Mouse (Mus musculus): Measurements from ENCODE around the gene Afdn. TPM values are rescaled to one million over a fixed set of nuclear protein-coding genes. Genes with fewer than 3 reads are reported as not detected.
"Not testable (repeated sequence)": the region's sequence is repeated elsewhere in the genome, so short reads cannot be mapped to it uniquely, and the experiment has no call there.

Afdn gene
- polyA plus RNA-seq, 1 experiment from 2014 or later = 92.6 TPM

GRCm38 (mm10) chr17:13777676-13778075 is 17.3 kb downstream of the Afdn start:
- Histone ChIP-seq H3K4me1 (replicated peaks; ENCODE audit: control insufficient read depth, insufficient read depth, low read length) (no peaks in the 10 kb centered on the region), H3K4me2 (ENCODE audit: low read depth, low read length) (no peak overlapping the region), H3K9ac (ENCODE audit: low read length) (no peak overlapping the region), H3K9me3 (ENCODE audit: control insufficient read depth, low read length) (0 out of 2 replicates have a peak, but pooled peaks cover 3% of the 10 kb centered on the region), H3K36me3 (ENCODE audit: control insufficient read depth, insufficient read depth, low read length) (no peaks in the 10 kb centered on the region), H3K27me3 (ENCODE audit: control insufficient read depth, insufficient read depth, low read depth, low read length) (no peaks in the 10 kb centered on the region), H3K27ac (ENCODE audit: low read length) (no peak overlapping the region), H3K4me3 (ENCODE audit: low read length) (no peak overlapping the region)
- no peak for ATAC-seq (ENCODE audit: low read depth)
- WGBS = 41% methylated on average over 2 of the region's 2 CpGs

GRCm38 (mm10) chr17:13778865-13779264 is 18.5 kb downstream of the Afdn start:
- no peak for ATAC-seq (ENCODE audit: low read depth)
- no peaks in the 10 kb centered on the region for H3K36me3 ChIP-seq (ENCODE audit: control insufficient read depth, insufficient read depth, low read length)
- H3K27ac ChIP-seq (ENCODE audit: low read length) = no peak overlapping the region
- H3K4me3 ChIP-seq (ENCODE audit: low read length) = no peak overlapping the region
- H3K9me3 ChIP-seq (ENCODE audit: control insufficient read depth, low read length) = 0 out of 2 replicates have a peak, but pooled peaks cover 3% of the 10 kb centered on the region
- H3K27me3 ChIP-seq (ENCODE audit: control insufficient read depth, insufficient read depth, low read depth, low read length) = no peaks in the 10 kb centered on the region
- H3K4me2 ChIP-seq (ENCODE audit: low read depth, low read length) = no peak overlapping the region
- WGBS = 93% methylated on average over 1 of the region's 1 CpGs
- H3K4me1 ChIP-seq (replicated peaks; ENCODE audit: control insufficient read depth, insufficient read depth, low read length) = peaks cover 5% of the 10 kb centered on the region
- H3K9ac ChIP-seq (ENCODE audit: low read length) = no peak overlapping the region

GRCm38 (mm10) chr17:13781948-13782347 is 21.6 kb downstream of the Afdn start:
- H3K4me2 ChIP-seq (ENCODE audit: low read depth, low read length) = no peak overlapping the region
- WGBS = 87% methylated on average over 5 of the region's 5 CpGs
- peaks cover 5% of the 10 kb centered on the region for H3K4me1 ChIP-seq (replicated peaks; ENCODE audit: control insufficient read depth, insufficient read depth, low read length)
- ATAC-seq (ENCODE audit: low read depth) = no peak
- H3K9me3 ChIP-seq (ENCODE audit: control insufficient read depth, low read length) = 0 out of 2 replicates have a peak, but pooled peaks cover 3% of the 10 kb centered on the region
- no peak overlapping the region for H3K9ac ChIP-seq (ENCODE audit: low read length)
- H3K4me3 ChIP-seq (ENCODE audit: low read length) = no peak overlapping the region
- H3K27ac ChIP-seq (ENCODE audit: low read length) = no peak overlapping the region
- no peaks in the 10 kb centered on the region for H3K36me3 ChIP-seq (ENCODE audit: control insufficient read depth, insufficient read depth, low read length)
- H3K27me3 ChIP-seq (ENCODE audit: control insufficient read depth, insufficient read depth, low read depth, low read length) = no peaks in the 10 kb centered on the region

GRCm38 (mm10) chr17:13783469-13783868 is 23.1 kb downstream of the Afdn start:
- Histone ChIP-seq H3K36me3 (ENCODE audit: control insufficient read depth, insufficient read depth, low read length) (no peaks in the 10 kb centered on the region), H3K27me3 (ENCODE audit: control insufficient read depth, insufficient read depth, low read depth, low read length) (no peaks in the 10 kb centered on the region), H3K4me3 (ENCODE audit: low read length) (no peak overlapping the region), H3K9me3 (ENCODE audit: control insufficient read depth, low read length) (0 out of 2 replicates have a peak, but pooled peaks cover 3% of the 10 kb centered on the region), H3K9ac (ENCODE audit: low read length) (no peak overlapping the region), H3K27ac (ENCODE audit: low read length) (no peak overlapping the region), H3K4me1 (replicated peaks; ENCODE audit: control insufficient read depth, insufficient read depth, low read length) (peaks cover 5% of the 10 kb centered on the region), H3K4me2 (ENCODE audit: low read depth, low read length) (no peak overlapping the region)
- 43% methylated on average over 1 of the region's 1 CpGs for WGBS
- ATAC-seq (ENCODE audit: low read depth) = no peak

- ATAC-seq (ENCODE audit: low read depth); H3K36me3 ChIP-seq (ENCODE audit: control insufficient read depth, insufficient read depth, low read length); H3K4me2 ChIP-seq (ENCODE audit: low read depth, low read length); H3K4me1 ChIP-seq (replicated peaks; ENCODE audit: control insufficient read depth, insufficient read depth, low read length); H3K27me3 ChIP-seq (ENCODE audit: control insufficient read depth, insufficient read depth, low read depth, low read length); H3K4me3 ChIP-seq (ENCODE audit: low read length); H3K9me3 ChIP-seq (ENCODE audit: control insufficient read depth, low read length); H3K9ac ChIP-seq (ENCODE audit: low read length); H3K27ac ChIP-seq (ENCODE audit: low read length): not testable (repeated sequence)
- 70% methylated on average over 2 of the region's 2 CpGs for WGBS
Measured at GRCm38 (mm10) chr17:13790033-13790432, 29.7 kb downstream of the Afdn start.

GRCm38 (mm10) chr17:13797691-13798090 is 37.4 kb downstream of the Afdn start:
- Histone ChIP-seq H3K36me3 (ENCODE audit: control insufficient read depth, insufficient read depth, low read length) (no peaks in the 10 kb centered on the region), H3K4me1 (replicated peaks; ENCODE audit: control insufficient read depth, insufficient read depth, low read length) (no peaks in the 10 kb centered on the region), H3K4me3 (ENCODE audit: low read length) (no peak overlapping the region), H3K9me3 (ENCODE audit: control insufficient read depth, low read length) (no peaks in the 10 kb centered on the region), H3K9ac (ENCODE audit: low read length) (no peak overlapping the region), H3K27ac (ENCODE audit: low read length) (no peak overlapping the region), H3K27me3 (ENCODE audit: control insufficient read depth, insufficient read depth, low read depth, low read length) (no peaks in the 10 kb centered on the region), H3K4me2 (ENCODE audit: low read depth, low read length) (no peak overlapping the region)
- ATAC-seq (ENCODE audit: low read depth) = no peak
- WGBS = 78% methylated on average over 1 of the region's 1 CpGs

GRCm38 (mm10) chr17:13802836-13803408 is 42.6 kb downstream of the Afdn start:
- peak; percentile 45; the same call in 1 of the 2 replicates for ATAC-seq (ENCODE audit: low read depth)
- Histone ChIP-seq H3K27ac (ENCODE audit: low read length) (no peak overlapping the region), H3K4me2 (ENCODE audit: low read depth, low read length) (no peak overlapping the region), H3K9me3 (ENCODE audit: control insufficient read depth, low read length) (no peaks in the 10 kb centered on the region), H3K4me3 (ENCODE audit: low read length) (no peak overlapping the region), H3K4me1 (replicated peaks; ENCODE audit: control insufficient read depth, insufficient read depth, low read length) (no peaks in the 10 kb centered on the region), H3K36me3 (ENCODE audit: control insufficient read depth, insufficient read depth, low read length) (peaks cover 11% of the 10 kb centered on the region), H3K9ac (ENCODE audit: low read length) (no peak overlapping the region), H3K27me3 (ENCODE audit: control insufficient read depth, insufficient read depth, low read depth, low read length) (no peaks in the 10 kb centered on the region)
- 71% methylated on average over 2 of the region's 2 CpGs for WGBS

- no peak for ATAC-seq (ENCODE audit: low read depth)
- no peak overlapping the region for H3K4me3 ChIP-seq (ENCODE audit: low read length)
- 94% methylated on average over 1 of the region's 1 CpGs for WGBS
Measured at GRCm38 (mm10) chr17:13806016-13806415, 45.7 kb downstream of the Afdn start.

GRCm38 (mm10) chr17:13817789-13818188 is 57.5 kb downstream of the Afdn start:
- H3K4me1 ChIP-seq (replicated peaks; ENCODE audit: control insufficient read depth, insufficient read depth, low read length) = no peaks in the 10 kb centered on the region
- peaks cover 11% of the 10 kb centered on the region for H3K36me3 ChIP-seq (ENCODE audit: control insufficient read depth, insufficient read depth, low read length)
- no peak overlapping the region for H3K27ac ChIP-seq (ENCODE audit: low read length)
- H3K9ac ChIP-seq (ENCODE audit: low read length) = no peak overlapping the region
- H3K4me3 ChIP-seq (ENCODE audit: low read length) = no peak overlapping the region
- H3K9me3 ChIP-seq (ENCODE audit: control insufficient read depth, low read length) = no peaks in the 10 kb centered on the region
- H3K4me2 ChIP-seq (ENCODE audit: low read depth, low read length) = no peak overlapping the region
- WGBS = 83% methylated on average over 2 of the region's 2 CpGs
- ATAC-seq (ENCODE audit: low read depth) = no peak
- no peaks in the 10 kb centered on the region for H3K27me3 ChIP-seq (ENCODE audit: control insufficient read depth, insufficient read depth, low read depth, low read length)

More at GRCm38 (mm10) chr17:13806016-13806415, 45.7 kb downstream of the Afdn start:
- Histone ChIP-seq H3K27me3 (ENCODE audit: control insufficient read depth, insufficient read depth, low read depth, low read length) (no peaks in the 10 kb centered on the region), H3K4me1 (replicated peaks; ENCODE audit: control insufficient read depth, insufficient read depth, low read length) (no peaks in the 10 kb centered on the region), H3K9ac (ENCODE audit: low read length) (no peak overlapping the region), H3K36me3 (ENCODE audit: control insufficient read depth, insufficient read depth, low read length) (peaks cover 15% of the 10 kb centered on the region), H3K9me3 (ENCODE audit: control insufficient read depth, low read length) (no peaks in the 10 kb centered on the region), H3K4me2 (ENCODE audit: low read depth, low read length) (no peak overlapping the region), H3K27ac (ENCODE audit: low read length) (no peak overlapping the region)
